Mouse (Mus musculus) heart, adult 8-10 months (tissue): ENCODE measurements around the gene Zmynd19. TPM values are rescaled to one million over a fixed set of nuclear protein-coding genes. Genes with fewer than 3 reads are reported as not detected.

ENCODE experiments used
- microRNA-seq: library from miRNA; unstranded; fragments of <30 nt; microRNA quantifications from one replicate; pipeline ENCODE4 v1.2.0, GENCODE M21; 2022
- total RNA-seq, 4 experiments: library from RNA; stranded (reverse); gene quantifications; 2 replicates each; pipeline ENCODE4 v1.2.4; 2022

Zmynd19 gene
- total RNA-seq, 4 experiments from 2014 or later, result 14.9 to 17.6 (median 17.1) TPM

Small RNA genes within 50 kb of the gene (microRNA-seq; reads per million reads assigned to microRNA genes)
- gene Gm22875, result not detected

Other genes starting within 250 kb of the Zmynd19 start
- gene Cacna1b, start 186.6 kb upstream of the Zmynd19 start, total RNA-seq, result 1 to 10 TPM in 1 of 4 experiments, under 1 TPM in 2, not detected in 1; 0.32 to 1.1 (median 0.33) TPM
- gene Ehmt1, start 30.2 kb upstream of the Zmynd19 start, total RNA-seq, result 10 to 100 TPM; 26.9 to 35.6 (median 31.4) TPM
- 1 to 10 TPM; 3.0 to 6.7 (median 5.4) TPM for gene Arrdc1, start 14.5 kb upstream of the Zmynd19 start, total RNA-seq
- 1 to 10 TPM; 4.6 to 7.5 (median 6.2) TPM for gene Dph7, start 12.6 kb downstream of the Zmynd19 start, total RNA-seq
- gene Mrpl41, start 25.3 kb downstream of the Zmynd19 start, total RNA-seq, result 100 to 1,000 TPM in 1 of 4 experiments, 10 to 100 TPM in 3; 89.6 to 108 (median 95.0) TPM
- 10 to 100 TPM; 25.2 to 36.0 (median 28.7) TPM for gene Pnpla7, start 26.2 kb downstream of the Zmynd19 start, total RNA-seq
- gene Nsmf, start 104.6 kb downstream of the Zmynd19 start, total RNA-seq, result 10 to 100 TPM; 11.7 to 15.9 (median 12.2) TPM
- not detected for gene Entpd8, start 130.5 kb downstream of the Zmynd19 start, total RNA-seq
- gene Noxa1, start 145.4 kb downstream of the Zmynd19 start, total RNA-seq, result not detected
- 1 to 10 TPM; 5.0 to 9.4 (median 9.2) TPM for gene Nrarp, start 231.0 kb downstream of the Zmynd19 start, total RNA-seq
- 1 to 10 TPM; 3.9 to 5.0 (median 4.7) TPM for gene Tor4a, start 247.1 kb downstream of the Zmynd19 start, total RNA-seq